ENCODE assay signal across 15 mouse cellular contexts in the genomic region with DNA sequence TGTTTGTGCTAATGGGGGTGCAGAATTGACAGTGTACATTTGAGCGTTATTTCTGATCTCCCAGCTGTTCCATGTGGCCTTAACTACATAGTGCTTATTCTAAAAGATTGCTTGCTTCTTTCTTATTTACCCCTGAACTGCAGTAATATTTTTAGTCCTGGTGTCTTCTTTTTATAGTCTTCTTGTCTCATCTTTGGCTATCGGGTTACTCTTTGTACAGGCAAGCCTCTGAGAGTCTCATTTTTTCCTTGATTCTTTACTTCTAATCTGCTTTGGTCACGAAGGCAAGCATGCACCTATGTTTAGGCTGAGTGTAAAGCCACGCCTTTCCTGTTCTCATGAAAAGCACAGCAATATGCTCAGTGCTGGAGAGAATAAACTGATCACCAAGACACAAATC.
"Had no signal": no experiment of that assay in that cellular context is flagged by ENCODE, and none has a peak within 500 bp of the region (broad histone marks: within the 10 kb centered on the region; RNA-seq: fewer than 3 reads in every experiment).

No protein-coding gene starts in this region.

- H3K27ac ChIP-seq: neural tube, embryonic 15.5 days; stomach, embryonic 15.5 days; stomach, postnatal 0 days had no signal

- H3K4me3 ChIP-seq: neural tube, embryonic 15.5 days; stomach, embryonic 15.5 days had no signal

- H3K4me1 ChIP-seq: neural tube, embryonic 15.5 days; stomach, embryonic 15.5 days had no signal

- H3K9ac ChIP-seq: neural tube, embryonic 15.5 days; stomach, embryonic 15.5 days had no signal

- H3K4me2 ChIP-seq: neural tube, embryonic 15.5 days; stomach, embryonic 15.5 days had no signal

- H3K9me3 ChIP-seq: neural tube, embryonic 15.5 days; stomach, embryonic 15.5 days had no signal

- H3K27me3 ChIP-seq: neural tube, embryonic 15.5 days; stomach, embryonic 15.5 days had no signal

- H3K36me3 ChIP-seq: neural tube, embryonic 15.5 days; stomach, embryonic 15.5 days had no signal

- DNase-seq: retina, postnatal 1 day; right cerebral cortex, adult 18-20 months; right cerebral cortex, postnatal 14 days; right cerebral cortex, postnatal 25 days; right cerebral cortex, postnatal 4 days; spleen, adult 18-20 months; thymus, adult 18-20 months; thymus, adult 2 months; thymus, postnatal 14 days; thymus, postnatal 25 days; thymus, postnatal 36 days; thymus, postnatal 4 days had no signal
